Mouse (Mus musculus) embryonic facial prominence, embryonic 15.5 days (tissue): Measurements from ENCODE around the gene Prdm11. TPM values are rescaled to one million over a fixed set of nuclear protein-coding genes. Genes with fewer than 3 reads are reported as not detected.

ENCODE experiments used
- ATAC-seq: fragments of 200-750 bp; cut with Nextera tagmentation; 2 replicates; pipeline ENCODE4 v1.8.0; 2017; ENCODE audit warnings: low read depth, moderate TSS enrichment; ENCODE audit not compliant: insufficient number of reproducible peaks, low FRiP score, low TSS enrichment
- H3K27ac ChIP-seq: fragments of 300-500 bp; sonication (generic); replicated peaks from 2 replicates; pipeline ENCODE4 v1.5.1; 2015; ENCODE audit warnings: mild to moderate bottlenecking, inconsistent platforms
- H3K27me3 ChIP-seq: fragments of 300-500 bp; sonication (generic); 2 replicates; pipeline ENCODE4 v1.6.1; 2015; ENCODE audit warnings: inconsistent platforms
- H3K36me3 ChIP-seq: fragments of 300-500 bp; sonication (generic); 2 replicates; pipeline ENCODE4 v1.6.1; 2015; ENCODE audit warnings: mild to moderate bottlenecking, inconsistent platforms
- H3K4me1 ChIP-seq: fragments of 300-500 bp; sonication (generic); 2 replicates; pipeline ENCODE4 v1.6.1; 2015; ENCODE audit warnings: inconsistent platforms
- H3K4me2 ChIP-seq: fragments of 300-500 bp; sonication (generic); replicated peaks from 2 replicates; pipeline ENCODE4 v1.6.1; 2015; ENCODE audit warnings: mild to moderate bottlenecking, inconsistent platforms
- H3K4me3 ChIP-seq: fragments of 300-500 bp; sonication (generic); replicated peaks from 2 replicates; pipeline ENCODE4 v1.5.1; 2015; ENCODE audit warnings: mild to moderate bottlenecking, inconsistent platforms
- H3K9ac ChIP-seq: fragments of 300-500 bp; sonication (generic); 2 replicates; pipeline ENCODE4 v1.6.1; 2015; ENCODE audit warnings: inconsistent platforms
- H3K9me3 ChIP-seq: fragments of 300-500 bp; sonication (generic); replicated peaks from 2 replicates; pipeline ENCODE4 v1.6.1; 2016; ENCODE audit warnings: inconsistent platforms
- WGBS: fragments of 180-500 bp; shearing (Covaris S2); methylation state at CpG from one replicate; pipeline ENCODE4 v1.1.7; 2015; 5-methylcytosine and 5-hydroxymethylcytosine counted together
- polyA plus RNA-seq: library from polyadenylated mRNA; unstranded; fragments of >200 nt; fragmentation: Nextera tagmentation; extraction: Ambion mirVana; gene quantifications from 2 replicates; pipeline ENCODE4 v1.2.1, GENCODE M21; 2015

Prdm11 gene
- polyA plus RNA-seq, 1 experiment from 2014 or later: 12.0 TPM

DNA sequence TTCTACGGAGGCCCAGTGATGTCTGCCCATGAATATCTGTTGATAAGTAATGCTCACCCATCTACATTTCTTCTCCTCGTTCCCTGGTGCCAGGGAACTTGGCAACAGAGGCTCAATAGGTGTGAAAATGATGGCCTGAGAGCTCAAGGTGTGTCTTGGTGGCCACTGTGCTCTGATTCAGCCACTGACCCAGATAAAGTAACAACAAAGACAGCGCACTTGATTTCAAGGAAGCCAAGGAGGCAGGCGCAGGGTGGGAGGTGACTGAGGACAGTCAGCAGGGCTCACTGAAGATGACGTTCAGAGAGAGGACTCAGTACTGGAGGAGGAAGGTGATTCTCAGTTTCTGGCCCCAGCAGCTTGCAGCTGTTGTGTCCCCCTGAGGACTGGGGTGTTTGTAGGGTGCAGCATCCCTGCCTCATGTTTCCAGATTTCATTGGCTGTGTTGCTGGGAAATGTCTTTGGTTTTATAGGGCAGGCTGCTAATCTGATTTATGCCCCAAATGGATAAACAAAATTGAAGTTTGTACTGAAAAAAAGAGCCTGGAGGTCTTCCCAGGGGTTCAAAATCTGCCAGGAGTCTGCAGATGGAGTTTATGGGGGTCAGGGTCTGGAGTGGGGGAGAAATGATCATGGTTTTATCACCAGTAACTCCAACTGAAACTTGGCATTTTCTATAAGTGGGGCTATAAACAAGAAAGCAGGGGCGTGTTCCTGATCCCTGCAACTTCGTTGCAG, 128.4 kb downstream of the Prdm11 start:
- H3K27me3 ChIP-seq: peaks cover 44% of the 10 kb centered on the region

GRCm38 (mm10) chr2:92915659-92916631, 130.0 kb downstream of the Prdm11 start:
- H3K4me3 ChIP-seq: peak overlapping the region; percentile 43
- WGBS: 10% methylated on average over 9 of the region's 10 CpGs

More for the DNA sequence above, 128.4 kb downstream of the Prdm11 start:
- Histone ChIP-seq H3K4me1 (peaks cover 25% of the 10 kb centered on the region), H3K9ac (no peak overlapping the region), H3K4me2 (no peak overlapping the region), H3K9me3 (no peaks in the 10 kb centered on the region), H3K4me3 (no peak overlapping the region), H3K36me3 (no peaks in the 10 kb centered on the region), H3K27ac (no peak overlapping the region)
- no peak for ATAC-seq
- 46% methylated on average over 7 of the region's 7 CpGs for WGBS

More at GRCm38 (mm10) chr2:92915659-92916631, 130.0 kb downstream of the Prdm11 start:
- ATAC-seq: no peak; the same call in 1 of the 2 replicates
- no peaks in the 10 kb centered on the region for H3K9me3 ChIP-seq
- H3K4me1 ChIP-seq: peaks cover 25% of the 10 kb centered on the region
- peak overlapping the region; percentile 76 for H3K4me2 ChIP-seq
- H3K27me3 ChIP-seq: peaks cover 45% of the 10 kb centered on the region
- no peaks in the 10 kb centered on the region for H3K36me3 ChIP-seq
- H3K9ac ChIP-seq: no peak overlapping the region
- H3K27ac ChIP-seq: no peak overlapping the region

Other genes with a start within 250 kb of the Prdm11 start
- gene Syt13, start 131.1 kb downstream of the Prdm11 start, polyA plus RNA-seq: 6.2 TPM in 2 replicates
- 33.5 and 46.4 TPM in 2 replicates for gene Trp53i11, start 141.4 kb upstream of the Prdm11 start, polyA plus RNA-seq